Mouse (Mus musculus): ENCODE measurements around the gene Kcnn4. TPM values are rescaled to one million over a fixed set of nuclear protein-coding genes. Genes with fewer than 3 reads are reported as not detected.
A peak's percentile ranks its signal among the peaks of the same experiment; 100 is the strongest.

Kcnn4 gene
- polyA plus RNA-seq, 1 experiment from 2014 or later: 3.4 TPM

GRCm38 (mm10) chr7:24431713-24432112 lies 61.6 kb downstream of the Kcnn4 start:
- no peaks in the 10 kb centered on the region for H3K27me3 ChIP-seq (ENCODE audit: control insufficient read depth, insufficient read depth, low read length)
- H3K4me3 ChIP-seq (ENCODE audit: low read depth, low read length): no peak overlapping the region
- ATAC-seq (ENCODE audit: low FRiP score) (no peak), DNase-seq (ENCODE audit: low spot score, missing footprints) (no peak)
- H3K9ac ChIP-seq (ENCODE audit: low read length): no peak overlapping the region
- H3K27ac ChIP-seq (ENCODE audit: low read depth, low read length): no peak overlapping the region
- H3K9me3 ChIP-seq (ENCODE audit: control insufficient read depth, low read length): no peaks in the 10 kb centered on the region
- H3K4me1 ChIP-seq (ENCODE audit: control insufficient read depth, insufficient read depth, low read length): no peaks in the 10 kb centered on the region
- no peak overlapping the region for H3K4me2 ChIP-seq
- no peaks in the 10 kb centered on the region for H3K36me3 ChIP-seq (ENCODE audit: control insufficient read depth, insufficient read depth, low read length)
- 68% methylated on average over 11 of the region's 11 CpGs for WGBS

- Histone ChIP-seq H3K9ac (ENCODE audit: low read length) (no peak overlapping the region), H3K27ac (ENCODE audit: low read depth, low read length) (no peak overlapping the region), H3K27me3 (ENCODE audit: control insufficient read depth, insufficient read depth, low read length) (no peaks in the 10 kb centered on the region), H3K36me3 (ENCODE audit: control insufficient read depth, insufficient read depth, low read length) (no peaks in the 10 kb centered on the region), H3K4me3 (ENCODE audit: low read depth, low read length) (no peak overlapping the region), H3K9me3 (ENCODE audit: control insufficient read depth, low read length) (no peaks in the 10 kb centered on the region), H3K4me2 (no peak overlapping the region), H3K4me1 (ENCODE audit: control insufficient read depth, insufficient read depth, low read length) (no peaks in the 10 kb centered on the region)
- WGBS: 81% methylated on average over 5 of the region's 5 CpGs
- ATAC-seq (ENCODE audit: low FRiP score) (no peak), DNase-seq (ENCODE audit: low spot score, missing footprints) (peak; percentile 69)
Observed at GRCm38 (mm10) chr7:24435305-24435704, 65.2 kb downstream of the Kcnn4 start.

Small RNA genes within 50 kb of the gene (microRNA-seq; reads per million reads assigned to microRNA genes)
- not detected for gene Gm27592

Other genes starting within 250 kb of the Kcnn4 start
- 13.5 and 16.6 TPM in 2 replicates for gene Zfp235, start 236.1 kb upstream of the Kcnn4 start, polyA plus RNA-seq (2014; fragmentation: Nextera tagmentation; extraction: Ambion mirVana)
- 4.6 and 4.8 TPM in 2 replicates for gene Zfp114, start 195.2 kb upstream of the Kcnn4 start, polyA plus RNA-seq (2014; fragmentation: Nextera tagmentation; extraction: Ambion mirVana)
- 10.5 and 11.3 TPM in 2 replicates for gene Zfp111, start 158.8 kb upstream of the Kcnn4 start, polyA plus RNA-seq (2014; fragmentation: Nextera tagmentation; extraction: Ambion mirVana)
- gene Zfp109, start 132.7 kb upstream of the Kcnn4 start, polyA plus RNA-seq (2014; fragmentation: Nextera tagmentation; extraction: Ambion mirVana): 4.5 and 5.1 TPM in 2 replicates
- gene Zfp108, start 115.5 kb upstream of the Kcnn4 start, polyA plus RNA-seq (2014; fragmentation: Nextera tagmentation; extraction: Ambion mirVana): 2.5 and 2.7 TPM in 2 replicates
- 7.1 and 8.8 TPM in 2 replicates for gene Zfp93, start 99.8 kb upstream of the Kcnn4 start, polyA plus RNA-seq (2014; fragmentation: Nextera tagmentation; extraction: Ambion mirVana)
- 37.1 and 40.8 TPM in 2 replicates for gene Zfp61, start 69.0 kb upstream of the Kcnn4 start, polyA plus RNA-seq (2014; fragmentation: Nextera tagmentation; extraction: Ambion mirVana)
- 13.0 and 14.3 TPM in 2 replicates for gene Zfp94, start 53.6 kb upstream of the Kcnn4 start, polyA plus RNA-seq (2014; fragmentation: Nextera tagmentation; extraction: Ambion mirVana)
- gene Tescl, start 36.3 kb upstream of the Kcnn4 start, polyA plus RNA-seq (2014; fragmentation: Nextera tagmentation; extraction: Ambion mirVana): 0.26 TPM in 1 of 2 replicates, not detected in the other
- gene Lypd5, start 21.1 kb upstream of the Kcnn4 start, polyA plus RNA-seq (2014; fragmentation: Nextera tagmentation; extraction: Ambion mirVana): not detected in 2 replicates
- gene Smg9, start 29.4 kb downstream of the Kcnn4 start, polyA plus RNA-seq (2014; fragmentation: Nextera tagmentation; extraction: Ambion mirVana): 18.7 and 20.9 TPM in 2 replicates
- gene Irgc1, start 82.0 kb downstream of the Kcnn4 start, polyA plus RNA-seq (2014; fragmentation: Nextera tagmentation; extraction: Ambion mirVana): not detected in 2 replicates
- 0.86 and 1.4 TPM in 2 replicates for gene Plaur, start 92.2 kb downstream of the Kcnn4 start, polyA plus RNA-seq (2014; fragmentation: Nextera tagmentation; extraction: Ambion mirVana)
- gene Cadm4, start 111.8 kb downstream of the Kcnn4 start, polyA plus RNA-seq (2014; fragmentation: Nextera tagmentation; extraction: Ambion mirVana): 6.6 and 6.7 TPM in 2 replicates
- 83.8 and 83.9 TPM in 2 replicates for gene Zfp428, start 136.7 kb downstream of the Kcnn4 start, polyA plus RNA-seq (2014; fragmentation: Nextera tagmentation; extraction: Ambion mirVana)
- gene AC161166.1, start 142.2 kb downstream of the Kcnn4 start, polyA plus RNA-seq (2014; fragmentation: Nextera tagmentation; extraction: Ambion mirVana): 0.55 and 0.59 TPM in 2 replicates
- 13.4 and 14.0 TPM in 2 replicates for gene Irgq, start 160.4 kb downstream of the Kcnn4 start, polyA plus RNA-seq (2014; fragmentation: Nextera tagmentation; extraction: Ambion mirVana)
- gene Pinlyp, start 175.9 kb downstream of the Kcnn4 start, polyA plus RNA-seq (2014; fragmentation: Nextera tagmentation; extraction: Ambion mirVana): not detected in 2 replicates
- gene Xrcc1, start 176.0 kb downstream of the Kcnn4 start, polyA plus RNA-seq (2014; fragmentation: Nextera tagmentation; extraction: Ambion mirVana): 91.9 and 101 TPM in 2 replicates
- 18.8 and 19.6 TPM in 2 replicates for gene Ethe1, start 217.3 kb downstream of the Kcnn4 start, polyA plus RNA-seq (2014; fragmentation: Nextera tagmentation; extraction: Ambion mirVana)
- gene Zfp575, start 217.4 kb downstream of the Kcnn4 start, polyA plus RNA-seq (2014; fragmentation: Nextera tagmentation; extraction: Ambion mirVana): 1.0 and 1.4 TPM in 2 replicates
- 0.07 TPM in 1 of 2 replicates, not detected in the other for gene Phldb3, start 240.5 kb downstream of the Kcnn4 start, polyA plus RNA-seq (2014; fragmentation: Nextera tagmentation; extraction: Ambion mirVana)

All from midbrain, embryonic 11.5 days (tissue).